Mouse (Mus musculus): ENCODE results near the gene Rab26. TPM values are rescaled to one million over a fixed set of nuclear protein-coding genes. Genes with fewer than 3 reads are reported as not detected.

Rab26 gene
- polyA plus RNA-seq, 1 experiment from 2014 or later, result 8.3 TPM

DNA sequence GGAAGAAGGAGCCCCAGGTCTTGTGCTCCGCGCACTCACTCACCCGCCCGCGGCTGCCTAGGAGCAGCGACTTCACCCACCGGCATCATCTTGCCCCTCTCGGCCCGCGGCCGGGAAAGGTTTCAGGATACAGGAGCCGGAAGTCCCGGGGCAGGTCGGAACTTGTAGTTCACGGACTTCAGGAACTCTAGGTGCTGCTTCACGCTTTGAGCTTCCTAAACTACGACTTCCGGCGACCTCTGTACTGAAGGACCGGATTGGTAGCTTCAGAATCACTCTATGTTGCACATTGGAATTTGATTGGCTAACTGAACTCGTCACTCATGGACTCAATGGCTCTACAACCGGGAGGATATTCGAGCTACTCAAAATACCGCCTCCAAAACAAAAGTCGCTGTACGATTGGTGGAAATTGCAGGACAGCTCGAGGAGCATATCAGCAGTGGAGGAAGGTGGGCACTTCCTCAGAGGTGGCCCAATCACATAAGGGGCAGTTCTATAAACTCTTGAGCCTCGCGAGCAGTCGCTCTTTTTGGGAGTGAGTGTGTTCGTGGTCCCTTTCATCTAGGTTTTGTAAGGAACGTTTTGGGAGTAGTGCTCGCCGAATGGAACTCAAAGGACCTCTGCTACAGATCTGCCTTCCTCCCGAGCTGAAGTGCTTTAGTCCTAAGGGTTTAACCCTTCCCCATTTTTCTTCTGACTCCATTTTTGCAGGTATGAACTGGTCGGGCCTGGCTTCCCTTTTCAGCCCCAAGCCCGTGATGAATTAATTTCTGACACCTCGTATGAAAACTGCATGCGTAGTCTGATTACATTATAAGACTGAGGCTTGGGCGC, 6.1 kb downstream of the Rab26 start, which contains the start of gene Traf7:
Gene Traf7 (minus strand): TSS at position 216 of the 837 bp plus-strand sequence.
- Histone ChIP-seq H3K4me1 (peaks cover 40% of the 10 kb centered on the region), H3K4me2 (peak within 1 kb of the TSS; percentile 70), H3K27me3 (replicated peaks) (no peaks in the 10 kb centered on the region), H3K9ac (peak within 1 kb of the TSS; percentile 90), H3K27ac (peak within 1 kb of the TSS; percentile 83), H3K4me3 (replicated peaks) (peak within 1 kb of the TSS; percentile 70), H3K9me3 (no peaks in the 10 kb centered on the region), H3K36me3 (0 out of 2 replicates have a peak, but pooled peaks cover 2% of the 10 kb centered on the region)
- peak; percentile 97 for ATAC-seq (ENCODE audit: insufficient read depth, low FRiP score, low read depth)
- under 1% methylated on average over 40 of the region's 40 CpGs for WGBS

DNA sequence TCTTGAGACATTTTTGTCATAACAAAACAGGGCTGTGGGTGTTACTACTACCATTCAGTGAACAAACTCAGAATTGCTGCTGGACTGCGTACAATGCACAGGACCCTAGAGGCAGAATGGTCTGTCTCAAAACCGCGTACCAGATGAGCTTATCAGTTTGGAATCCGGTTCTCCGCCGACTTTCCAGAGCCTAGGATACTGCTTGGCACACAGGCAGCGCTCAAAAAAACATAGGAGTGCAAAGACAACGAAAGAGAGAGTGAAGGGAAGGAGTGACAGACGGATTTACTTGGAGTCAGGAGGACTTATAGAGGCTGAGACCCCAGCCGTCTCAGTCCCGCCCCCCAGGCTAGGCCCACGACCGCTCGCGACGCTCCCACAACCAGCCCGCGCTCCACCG, 6.7 kb downstream of the Rab26 start:
- peaks cover 33% of the 10 kb centered on the region for H3K4me1 ChIP-seq

DNA sequence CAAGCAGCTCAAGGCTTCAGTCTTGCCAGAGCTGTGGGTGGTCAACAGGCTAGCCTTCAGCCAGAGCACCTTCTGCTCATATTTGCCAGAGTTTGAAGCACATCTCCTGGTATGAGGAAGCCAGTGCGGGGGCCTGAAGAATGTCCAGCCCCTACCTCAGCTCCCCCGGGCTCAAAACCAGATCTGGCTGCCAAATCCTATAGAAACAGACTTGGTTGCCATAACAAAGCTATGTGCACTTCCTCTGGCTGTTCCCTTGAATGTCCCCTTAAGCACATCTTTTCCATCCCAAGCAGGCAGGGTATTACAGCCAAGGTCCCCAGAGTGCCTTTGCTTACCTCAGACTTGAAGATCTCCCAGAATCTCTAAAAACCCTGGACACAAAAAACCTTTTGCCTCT, 9.3 kb downstream of the Rab26 start:
- ATAC-seq (ENCODE audit: insufficient read depth, low FRiP score, low read depth), result no peak
- Histone ChIP-seq H3K27me3 (replicated peaks) (no peaks in the 10 kb centered on the region), H3K4me3 (replicated peaks) (no peak overlapping the region), H3K27ac (peak overlapping the region; percentile 57), H3K4me1 (peaks cover 19% of the 10 kb centered on the region), H3K36me3 (0 out of 2 replicates have a peak, but pooled peaks cover 4% of the 10 kb centered on the region), H3K9me3 (no peaks in the 10 kb centered on the region), H3K9ac (peak overlapping the region; percentile 16; the same call in 1 of the 2 replicates), H3K4me2 (no peak overlapping the region)
- WGBS, result 59% methylated on average over 2 of the region's 2 CpGs

More for the DNA sequence above, 6.7 kb downstream of the Rab26 start:
- Histone ChIP-seq H3K27ac (peak overlapping the region; percentile 83), H3K27me3 (replicated peaks) (no peaks in the 10 kb centered on the region), H3K9ac (peak overlapping the region; percentile 90), H3K36me3 (0 out of 2 replicates have a peak, but pooled peaks cover 4% of the 10 kb centered on the region), H3K4me2 (peak overlapping the region; percentile 57), H3K9me3 (no peaks in the 10 kb centered on the region), H3K4me3 (replicated peaks) (peak overlapping the region; percentile 70)
- under 1% methylated on average over 19 of the region's 19 CpGs for WGBS
- ATAC-seq (ENCODE audit: insufficient read depth, low FRiP score, low read depth), result no peak

GRCm38 (mm10) chr17:24520450-24520849, 13.6 kb downstream of the Rab26 start:
- no peak overlapping the region for H3K27ac ChIP-seq
- no peak for ATAC-seq (ENCODE audit: insufficient read depth, low FRiP score, low read depth)
- H3K27me3 ChIP-seq (replicated peaks), result no peaks in the 10 kb centered on the region
- 80% methylated on average over 4 of the region's 4 CpGs for WGBS
- H3K36me3 ChIP-seq, result peaks cover 16% of the 10 kb centered on the region
- no peaks in the 10 kb centered on the region for H3K9me3 ChIP-seq
- no peak overlapping the region for H3K4me2 ChIP-seq
- no peaks in the 10 kb centered on the region; the same call in 1 of the 2 replicates for H3K4me1 ChIP-seq
- H3K4me3 ChIP-seq (replicated peaks), result no peak overlapping the region
- no peak overlapping the region for H3K9ac ChIP-seq

- Histone ChIP-seq H3K9ac (no peak overlapping the region), H3K27ac (peak overlapping the region; percentile 28; the same call in 1 of the 2 replicates), H3K4me1 (no peaks in the 10 kb centered on the region), H3K9me3 (no peaks in the 10 kb centered on the region), H3K4me2 (no peak overlapping the region), H3K4me3 (replicated peaks) (no peak overlapping the region), H3K36me3 (peaks cover 58% of the 10 kb centered on the region), H3K27me3 (replicated peaks) (no peaks in the 10 kb centered on the region)
- 0 out of 2 replicates have a peak, but pooled peaks have one; percentile 5 for ATAC-seq (ENCODE audit: insufficient read depth, low FRiP score, low read depth)
- 83% methylated on average over 24 of the region's 24 CpGs for WGBS
Observed at GRCm38 (mm10) chr17:24514270-24515257, 19.4 kb downstream of the Rab26 start.

- H3K27me3 ChIP-seq (replicated peaks), result no peaks in the 10 kb centered on the region
- H3K9ac ChIP-seq, result no peak overlapping the region
- ATAC-seq (ENCODE audit: insufficient read depth, low FRiP score, low read depth), result 0 out of 2 replicates have a peak, but pooled peaks have one; percentile 1
- no peaks in the 10 kb centered on the region for H3K4me1 ChIP-seq
- no peak overlapping the region for H3K27ac ChIP-seq
- peaks cover 67% of the 10 kb centered on the region for H3K36me3 ChIP-seq
- 52% methylated on average over 5 of the region's 5 CpGs for WGBS
- no peaks in the 10 kb centered on the region for H3K9me3 ChIP-seq
- no peak overlapping the region; the same call in 1 of the 2 replicates for H3K4me2 ChIP-seq
- no peak overlapping the region for H3K4me3 ChIP-seq (replicated peaks)
Observed at GRCm38 (mm10) chr17:24513609-24514008, 20.4 kb downstream of the Rab26 start.

DNA sequence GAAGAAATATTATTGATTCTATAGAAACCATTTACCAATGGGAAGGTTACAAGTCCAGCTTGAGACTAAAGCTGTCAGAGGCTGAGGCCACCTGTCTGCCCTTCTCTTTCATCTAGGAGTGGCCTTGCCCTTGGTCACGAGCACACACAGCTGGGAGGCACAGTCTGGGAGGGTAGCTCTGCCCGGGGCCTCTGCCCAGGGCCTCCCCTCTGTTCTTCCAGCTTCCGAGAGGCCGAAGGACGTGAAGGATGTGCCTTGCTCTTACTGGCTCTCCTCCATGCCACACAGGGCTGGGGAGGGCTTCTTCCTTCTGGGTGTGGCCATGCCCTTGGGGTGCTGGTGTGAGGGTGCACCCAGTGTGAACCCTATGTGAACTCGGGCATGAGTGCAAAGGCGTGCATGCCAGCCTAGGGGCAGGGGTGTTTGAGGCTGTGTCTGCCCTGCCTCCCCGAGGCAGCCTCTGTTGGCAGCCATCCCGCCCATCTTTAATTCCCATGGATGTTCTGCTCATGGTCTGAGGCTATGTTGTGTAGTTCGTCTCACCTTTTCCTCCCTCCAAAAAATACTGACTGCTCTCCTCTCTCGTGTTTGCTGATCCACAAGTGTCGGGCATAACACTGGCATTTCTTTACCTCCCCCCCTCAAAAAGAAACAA, 26.1 kb downstream of the Rab26 start:
- Histone ChIP-seq H3K4me1 (peaks cover 8% of the 10 kb centered on the region), H3K36me3 (peaks cover 48% of the 10 kb centered on the region), H3K9me3 (no peaks in the 10 kb centered on the region), H3K9ac (no peak overlapping the region), H3K4me2 (no peak overlapping the region), H3K27ac (no peak overlapping the region), H3K4me3 (replicated peaks) (no peak overlapping the region), H3K27me3 (replicated peaks) (no peaks in the 10 kb centered on the region)
- ATAC-seq (ENCODE audit: insufficient read depth, low FRiP score, low read depth), result no peak
- WGBS, result 71% methylated on average over 12 of the region's 12 CpGs

GRCm38 (mm10) chr17:24507129-24507664, 26.8 kb downstream of the Rab26 start:
- 39% methylated on average over 19 of the region's 19 CpGs for WGBS
- ATAC-seq (ENCODE audit: insufficient read depth, low FRiP score, low read depth), result peak; percentile 29; the same call in 1 of the 2 replicates
- peaks cover 44% of the 10 kb centered on the region for H3K36me3 ChIP-seq
- peak overlapping the region; percentile 39; the same call in 1 of the 2 replicates for H3K4me2 ChIP-seq
- H3K4me3 ChIP-seq (replicated peaks), result no peak overlapping the region
- no peaks in the 10 kb centered on the region for H3K27me3 ChIP-seq (replicated peaks)
- no peaks in the 10 kb centered on the region for H3K9me3 ChIP-seq
- peaks cover 8% of the 10 kb centered on the region for H3K4me1 ChIP-seq
- no peak overlapping the region for H3K27ac ChIP-seq
- no peak overlapping the region for H3K9ac ChIP-seq

- no peak overlapping the region for H3K9ac ChIP-seq
- 29% methylated on average over 36 of the region's 36 CpGs for WGBS
- ATAC-seq (ENCODE audit: insufficient read depth, low FRiP score, low read depth), result 0 out of 2 replicates have a peak, but pooled peaks have one; percentile 15
- H3K27ac ChIP-seq, result no peak overlapping the region
- no peak overlapping the region for H3K4me3 ChIP-seq (replicated peaks)
- peaks cover 8% of the 10 kb centered on the region for H3K4me1 ChIP-seq
- peaks cover 38% of the 10 kb centered on the region for H3K36me3 ChIP-seq
- H3K27me3 ChIP-seq (replicated peaks), result no peaks in the 10 kb centered on the region
- no peaks in the 10 kb centered on the region for H3K9me3 ChIP-seq
- peak overlapping the region; percentile 39 for H3K4me2 ChIP-seq
Observed at GRCm38 (mm10) chr17:24506332-24507070, 27.5 kb downstream of the Rab26 start.

DNA sequence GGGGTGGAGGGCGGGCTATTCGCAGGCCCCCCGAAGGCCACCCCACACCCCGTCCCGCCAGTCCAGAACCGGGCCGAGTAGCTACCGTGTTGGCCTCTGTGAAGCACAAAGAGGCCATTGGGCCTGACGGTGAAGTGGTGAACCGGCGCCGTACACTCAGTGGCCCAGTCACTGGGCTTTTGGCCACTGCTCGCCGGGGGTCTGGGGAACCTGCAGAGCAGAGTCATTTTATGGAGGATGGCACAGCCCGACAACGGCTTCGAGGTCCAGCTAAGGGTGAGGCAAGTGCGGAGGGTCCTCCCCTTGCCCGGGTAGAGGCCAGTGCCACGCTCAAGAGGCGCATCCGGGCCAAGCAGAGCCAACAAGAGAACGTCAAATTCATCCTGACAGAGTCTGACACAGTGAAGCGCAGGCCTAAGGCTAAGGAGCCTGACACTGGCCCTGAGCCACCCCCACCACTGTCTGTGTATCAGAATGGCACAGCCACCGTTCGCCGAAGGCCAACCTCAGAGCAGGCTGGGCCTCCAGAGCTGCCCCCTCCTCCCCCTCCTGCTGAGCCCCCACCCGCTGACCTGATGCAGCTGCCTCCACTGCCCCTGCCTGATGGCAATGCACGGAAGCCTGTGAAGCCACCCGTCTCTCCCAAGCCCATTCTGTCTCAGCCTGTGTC, 28.6 kb downstream of the Rab26 start:
- Histone ChIP-seq H3K9ac (no peak overlapping the region), H3K4me2 (no peak overlapping the region), H3K9me3 (no peaks in the 10 kb centered on the region), H3K4me3 (replicated peaks) (no peak overlapping the region), H3K27ac (no peak overlapping the region), H3K4me1 (peaks cover 8% of the 10 kb centered on the region), H3K27me3 (replicated peaks) (no peaks in the 10 kb centered on the region), H3K36me3 (peaks cover 27% of the 10 kb centered on the region)
- 87% methylated on average over 30 of the region's 30 CpGs for WGBS
- ATAC-seq (ENCODE audit: insufficient read depth, low FRiP score, low read depth), result no peak
